ENCODE assay signal across 27 mouse cellular contexts in the genomic region with DNA sequence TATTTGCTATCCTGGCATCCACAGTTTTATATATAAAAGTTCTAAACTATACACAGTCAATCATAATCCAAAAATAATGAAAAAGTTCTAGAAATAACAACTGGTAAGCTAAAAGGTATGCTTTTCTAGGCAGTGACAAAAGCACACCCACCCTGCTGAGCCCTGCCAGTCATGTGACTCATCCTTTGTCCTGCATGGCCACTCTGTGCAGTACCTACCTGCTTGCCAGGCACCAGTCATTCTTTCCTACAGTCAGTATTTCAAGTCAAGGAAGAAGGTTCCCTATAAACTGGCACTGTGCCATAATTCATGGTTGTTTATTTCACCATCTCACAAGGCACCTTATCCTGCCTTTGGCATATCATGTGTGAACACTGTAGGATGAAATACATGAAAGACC. TPM values are rescaled to one million over a fixed set of nuclear protein-coding genes. Genes with fewer than 3 reads are reported as not detected.
DNase-seq lines count a peak whose midpoint lies in the region; ATAC-seq and TF ChIP-seq lines count a peak whose summit lies in the region.
"Had no signal": no experiment of that assay in that cellular context is flagged by ENCODE, and none has a peak within 500 bp of the region (broad histone marks: within the 10 kb centered on the region; RNA-seq: fewer than 3 reads in every experiment).

No protein-coding gene starts in this region.

- TF ChIP-seq POLR2A in heart, adult 2 months (IDR thresholded peaks at IDR 0.05; ENCODE audit: insufficient read depth, low read depth, low read length): no peak

- no peak overlapping the region for H3K27ac ChIP-seq in hindbrain, embryonic 13.5 days
- H3K27ac ChIP-seq in hindbrain, embryonic 16.5 days (ENCODE audit: low read depth, low read length): no peak overlapping the region
- no peak overlapping the region for H3K27ac ChIP-seq in midbrain, embryonic 15.5 days
- no peak overlapping the region for H3K27ac ChIP-seq in midbrain, embryonic 11.5 days (ENCODE audit: low read depth, low read length)
- H3K27ac ChIP-seq in heart, adult 2 months: no peak overlapping the region
- H3K27ac ChIP-seq: heart, embryonic 13.5 days; kidney, postnatal 0 days; liver, embryonic 13.5 days; lung, embryonic 15.5 days had no signal

- no peaks in the 10 kb centered on the region for H3K9me3 ChIP-seq in hindbrain, embryonic 13.5 days
- H3K9me3 ChIP-seq in hindbrain, embryonic 16.5 days (ENCODE audit: control insufficient read depth, low read length): no peaks in the 10 kb centered on the region
- no peaks in the 10 kb centered on the region for H3K9me3 ChIP-seq in midbrain, embryonic 15.5 days
- no peaks in the 10 kb centered on the region for H3K9me3 ChIP-seq in midbrain, embryonic 11.5 days (ENCODE audit: control insufficient read depth, low read length)
- H3K9me3 ChIP-seq: heart, embryonic 13.5 days; liver, embryonic 13.5 days; lung, embryonic 15.5 days; megakaryocyte, embryonic 14.5 days had no signal

- no peak for TF ChIP-seq EP300 in heart, adult 2 months (IDR thresholded peaks at IDR 0.05; ENCODE audit: insufficient read depth, low read depth, low read length)

- no peak overlapping the region for H3K4me2 ChIP-seq in hindbrain, embryonic 13.5 days
- no peak overlapping the region for H3K4me2 ChIP-seq in hindbrain, embryonic 16.5 days (ENCODE audit: low read length)
- no peak overlapping the region for H3K4me2 ChIP-seq in midbrain, embryonic 15.5 days
- no peak overlapping the region for H3K4me2 ChIP-seq in midbrain, embryonic 11.5 days
- H3K4me2 ChIP-seq: heart, embryonic 13.5 days; liver, embryonic 13.5 days; lung, embryonic 15.5 days had no signal

- no peak overlapping the region for H3K9ac ChIP-seq in hindbrain, embryonic 13.5 days
- H3K9ac ChIP-seq in hindbrain, embryonic 16.5 days (ENCODE audit: low read depth, low read length): no peak overlapping the region
- H3K9ac ChIP-seq in midbrain, embryonic 15.5 days: no peak overlapping the region
- H3K9ac ChIP-seq in midbrain, embryonic 11.5 days (ENCODE audit: low read length): no peak overlapping the region
- H3K9ac ChIP-seq in heart, adult 2 months (ENCODE audit: low read depth, low read length): no peak overlapping the region
- H3K9ac ChIP-seq: heart, embryonic 13.5 days; liver, embryonic 13.5 days; lung, embryonic 15.5 days had no signal

- peak; percentile 29 for DNase-seq in cerebellum, adult 9-10 months
- no peak for DNase-seq in cerebellum, adult 9-11 months
- DNase-seq in midbrain, embryonic 11.5 days (ENCODE audit: low spot score, missing footprints): no peak
- DNase-seq in heart, adult 2 months: no peak
- DNase-seq in heart, postnatal 4 days: no peak
- DNase-seq: adrenal gland, postnatal 10 days; cerebellum, adult 8-10 months; gastrocnemius, postnatal 25 days; heart, adult 18-20 months; heart, postnatal 14 days; kidney, adult 2 months; layer of hippocampus, adult 9-11 months; liver, embryonic 13.5 days; lung, postnatal 36 days; retina, postnatal 1 day; right cerebral cortex, postnatal 25 days; spleen, adult 18-20 months had no signal

- no peak for TF ChIP-seq CTCF in heart, adult 2 months (IDR thresholded peaks at IDR 0.05)

- H3K79me2 ChIP-seq in heart, adult 2 months (replicated peaks; ENCODE audit: control insufficient read depth, insufficient read depth, low read length): no peaks in the 10 kb centered on the region

- H3K4me1 ChIP-seq in hindbrain, embryonic 13.5 days (replicated peaks): 0 out of 2 replicates have a peak, but pooled peaks cover 2% of the 10 kb centered on the region
- H3K4me1 ChIP-seq in hindbrain, embryonic 16.5 days (ENCODE audit: control insufficient read depth, insufficient read depth, low read depth, low read length): no peaks in the 10 kb centered on the region; the same call in 1 of the 2 replicates
- peaks cover 9% of the 10 kb centered on the region; the same call in 1 of the 2 replicates for H3K4me1 ChIP-seq in midbrain, embryonic 15.5 days
- H3K4me1 ChIP-seq in midbrain, embryonic 11.5 days (ENCODE audit: control insufficient read depth, insufficient read depth, low read length): no peaks in the 10 kb centered on the region
- no peaks in the 10 kb centered on the region for H3K4me1 ChIP-seq in heart, adult 2 months (ENCODE audit: control insufficient read depth, insufficient read depth, low read length)
- H3K4me1 ChIP-seq: heart, embryonic 13.5 days; liver, embryonic 13.5 days; lung, embryonic 15.5 days; megakaryocyte, embryonic 14.5 days had no signal

- intact Hi-C loops in heart, adult 2 months (cut with DNase I): no loop called here

- H3K4me3 ChIP-seq in hindbrain, embryonic 13.5 days: no peak overlapping the region
- H3K4me3 ChIP-seq in hindbrain, embryonic 16.5 days (ENCODE audit: low read length): no peak overlapping the region
- H3K4me3 ChIP-seq in midbrain, embryonic 15.5 days: no peak overlapping the region
- H3K4me3 ChIP-seq in midbrain, embryonic 11.5 days (ENCODE audit: low read depth, low read length): no peak overlapping the region
- no peak overlapping the region for H3K4me3 ChIP-seq in heart, adult 2 months
- H3K4me3 ChIP-seq: heart, embryonic 13.5 days; liver, embryonic 13.5 days; lung, embryonic 15.5 days; megakaryocyte, embryonic 14.5 days had no signal

- ATAC-seq in hindbrain, embryonic 13.5 days (ENCODE audit: low FRiP score): peak; percentile 43; the same call in 1 of the 2 replicates
- no peak for ATAC-seq in hindbrain, embryonic 16.5 days
- peak; percentile 55; the same call in 1 of the 2 replicates for ATAC-seq in midbrain, embryonic 15.5 days (replicated peaks)
- no peak for ATAC-seq in midbrain, embryonic 11.5 days (ENCODE audit: low FRiP score)
- ATAC-seq: activated CD4-positive, CD25-positive, alpha-beta regulatory T cell, adult 4 months; CD4-positive, CD25-positive, alpha-beta regulatory T cell, adult 4 months had no signal

- H3K36me3 ChIP-seq in hindbrain, embryonic 13.5 days: peaks cover 4% of the 10 kb centered on the region; the same call in 1 of the 2 replicates
- no peaks in the 10 kb centered on the region for H3K36me3 ChIP-seq in hindbrain, embryonic 16.5 days (ENCODE audit: control insufficient read depth, insufficient read depth, low read length)
- no peaks in the 10 kb centered on the region for H3K36me3 ChIP-seq in midbrain, embryonic 15.5 days (replicated peaks)
- H3K36me3 ChIP-seq in midbrain, embryonic 11.5 days (ENCODE audit: control insufficient read depth, insufficient read depth, low read length): no peaks in the 10 kb centered on the region
- H3K36me3 ChIP-seq in heart, adult 2 months (ENCODE audit: control insufficient read depth, insufficient read depth, low read length): no peaks in the 10 kb centered on the region
- H3K36me3 ChIP-seq: heart, embryonic 13.5 days; liver, embryonic 13.5 days; lung, embryonic 15.5 days had no signal

- no peaks in the 10 kb centered on the region for H3K27me3 ChIP-seq in hindbrain, embryonic 13.5 days
- H3K27me3 ChIP-seq in hindbrain, embryonic 16.5 days (replicated peaks; ENCODE audit: control insufficient read depth, insufficient read depth, low read length): no peaks in the 10 kb centered on the region
- H3K27me3 ChIP-seq in midbrain, embryonic 15.5 days (replicated peaks): no peaks in the 10 kb centered on the region
- no peaks in the 10 kb centered on the region for H3K27me3 ChIP-seq in midbrain, embryonic 11.5 days (ENCODE audit: control insufficient read depth, insufficient read depth, low read length)
- no peaks in the 10 kb centered on the region for H3K27me3 ChIP-seq in heart, adult 2 months (ENCODE audit: control insufficient read depth, insufficient read depth, low read length)
- H3K27me3 ChIP-seq: heart, embryonic 13.5 days; liver, embryonic 13.5 days; lung, embryonic 15.5 days; megakaryocyte, embryonic 14.5 days had no signal

RNA-seq across cellular contexts. Expression of a gene that starts 37.2 kb away (rescaled TPM):
- polyA plus RNA-seq in hindbrain, embryonic 13.5 days (2015; fragmentation: Nextera tagmentation; extraction: Ambion mirVana): 80.4 and 90.3 TPM in 2 replicates
- 72.3 and 83.8 TPM in 2 replicates for polyA plus RNA-seq in hindbrain, embryonic 16.5 days (2015; fragmentation: Nextera tagmentation; extraction: Ambion mirVana)
- 102 and 117 TPM in 2 replicates for polyA plus RNA-seq in midbrain, embryonic 15.5 days (2015; fragmentation: Nextera tagmentation; extraction: Ambion mirVana)
- 39.4 and 40.0 TPM in 2 replicates for polyA plus RNA-seq in midbrain, embryonic 11.5 days (2014; fragmentation: Nextera tagmentation; extraction: Ambion mirVana)
- 1 to 10 TPM; 1.8 to 2.9 TPM for total RNA-seq in heart, adult 2 months (2021)
- 0.88 and 2.2 TPM in 2 replicates for polyA plus RNA-seq in heart, adult 2 months (2012; rRNA removed)
- 1 to 10 TPM; 3.4 to 3.7 TPM for total RNA-seq in heart, postnatal 4 days (2021)
- total RNA-seq: monocyte, adult 5-6 weeks had no signal
- polyA plus RNA-seq: activated CD4-positive, CD25-positive, alpha-beta regulatory T cell, adult 4 months had no signal

Comparison
In these comparisons a context has a peak if more than half of its experiments do, and no peak if none do; other contexts are left out.
1. ATAC-seq: peak in hindbrain, embryonic 13.5 days (single experiment) and midbrain, embryonic 15.5 days (single experiment); none in hindbrain, embryonic 16.5 days (single experiment) and midbrain, embryonic 11.5 days (single experiment).
2. RNA of a gene that starts 37.2 kb away (polyA plus RNA-seq): 102 to 117 TPM in midbrain, embryonic 15.5 days, 80.4 to 90.3 TPM in hindbrain, embryonic 13.5 days, 72.3 to 83.8 TPM in hindbrain, embryonic 16.5 days and 39.4 to 40.0 TPM in midbrain, embryonic 11.5 days; 0.88 to 2.2 TPM in heart, adult 2 months; every median in the first group is over 10 times any median in the second.